Mouse (Mus musculus): ENCODE measurements around the gene Tnfrsf12a.
A peak's percentile ranks its signal among the peaks of the same experiment; 100 is the strongest.

The Tnfrsf12a gene

GRCm38 (mm10) chr17:23677236-23677679, at the start of gene Tnfrsf12a:
Tnfrsf12a (minus strand) TSS chr17:23677468.
- DNase-seq (ENCODE audit: low spot score in 2 of 2): peak in 1 of 2 experiments; percentile 71

- peak; percentile 47 to 74 for DNase-seq (ENCODE audit: low spot score in 2 of 2)
These were observed 49.5 kb upstream of the Tnfrsf12a start for GRCm38 (mm10) chr17:23726758-23727142.

- DNase-seq (ENCODE audit: low spot score in 2 of 2): peak; percentile 89 to 95
These were observed 48.9 kb upstream of the Tnfrsf12a start, which contains the start of gene Pkmyt1 for GRCm38 (mm10) chr17:23725999-23726757. Pkmyt1 (plus strand) TSS chr17:23726336.

GRCm38 (mm10) chr17:23725477-23725876, 48.2 kb upstream of the Tnfrsf12a start:
- DNase-seq (ENCODE audit: low spot score in 2 of 2): no peak

GRCm38 (mm10) chr17:23722376-23723125, 45.3 kb upstream of the Tnfrsf12a start, which contains the start of gene 1520401A03Rik:
1520401A03Rik (minus strand) TSS chr17:23722783.
- no peak for DNase-seq (ENCODE audit: low spot score in 2 of 2)

- DNase-seq (ENCODE audit: low spot score in 2 of 2): no peak
These were observed 44.6 kb upstream of the Tnfrsf12a start for GRCm38 (mm10) chr17:23721886-23722285.

- no peak for DNase-seq (ENCODE audit: low spot score in 2 of 2)
These were observed 42.2 kb upstream of the Tnfrsf12a start for GRCm38 (mm10) chr17:23719455-23719854.

GRCm38 (mm10) chr17:23717003-23717402, 39.7 kb upstream of the Tnfrsf12a start:
- no peak for DNase-seq (ENCODE audit: low spot score in 2 of 2)

- DNase-seq (ENCODE audit: low spot score in 2 of 2): peak; percentile 74 to 83
These were observed 28.9 kb upstream of the Tnfrsf12a start for GRCm38 (mm10) chr17:23706212-23706611.

GRCm38 (mm10) chr17:23705525-23706104, 28.3 kb upstream of the Tnfrsf12a start:
- no peak for DNase-seq (ENCODE audit: low spot score in 2 of 2)

GRCm38 (mm10) chr17:23704741-23705140, 27.5 kb upstream of the Tnfrsf12a start:
- no peak for DNase-seq (ENCODE audit: low spot score in 2 of 2)

- DNase-seq (ENCODE audit: low spot score in 2 of 2): no peak
These were observed 26.0 kb upstream of the Tnfrsf12a start for GRCm38 (mm10) chr17:23703301-23703700.

GRCm38 (mm10) chr17:23700079-23700478, 22.8 kb upstream of the Tnfrsf12a start:
- DNase-seq (ENCODE audit: low spot score in 2 of 2): peak; percentile 75 to 89

GRCm38 (mm10) chr17:23699131-23700077, 22.1 kb upstream of the Tnfrsf12a start:
- DNase-seq (ENCODE audit: low spot score in 2 of 2): no peak

GRCm38 (mm10) chr17:23695801-23696200, 18.5 kb upstream of the Tnfrsf12a start:
- no peak for DNase-seq (ENCODE audit: low spot score in 2 of 2)

- DNase-seq (ENCODE audit: low spot score in 2 of 2): no peak
These were observed 17.2 kb upstream of the Tnfrsf12a start for GRCm38 (mm10) chr17:23694491-23694890.

- no peak for DNase-seq (ENCODE audit: low spot score in 2 of 2)
These were observed 6.8 kb upstream of the Tnfrsf12a start, which contains the start of gene Cldn9 for GRCm38 (mm10) chr17:23683856-23684672. Cldn9 (minus strand) TSS chr17:23684026.

- DNase-seq (ENCODE audit: low spot score in 2 of 2): no peak
These were observed 6.0 kb upstream of the Tnfrsf12a start for GRCm38 (mm10) chr17:23683226-23683625.

GRCm38 (mm10) chr17:23682530-23682929, 5.3 kb upstream of the Tnfrsf12a start:
- DNase-seq (ENCODE audit: low spot score in 2 of 2): no peak

- no peak for DNase-seq (ENCODE audit: low spot score in 2 of 2)
These were observed 4.8 kb upstream of the Tnfrsf12a start for GRCm38 (mm10) chr17:23682092-23682491.
